Mouse (Mus musculus) monocyte, adult 59 days (primary cell): ENCODE results near the gene Fez2. TPM values are rescaled to one million over a fixed set of nuclear protein-coding genes. Genes with fewer than 3 reads are reported as not detected.

Source experiments
- total RNA-seq, 2 experiments: library from RNA; stranded (reverse); gene quantifications; one replicate each; pipeline ENCODE4 v1.2.4; 2023

Fez2 gene
- total RNA-seq, result 10 to 100 TPM; 27.9 to 30.6 TPM

GRCm38 (mm10) chr17:78417381-78418281, at the start of gene Fez2:
Gene Fez2, minus strand, starts transcription at chr17:78418152.

Other genes with a start within 250 kb of the Fez2 start
- gene Crim1, start 217.9 kb downstream of the Fez2 start, total RNA-seq, result 10 to 100 TPM in 1 of 2 experiments, 1 to 10 TPM in 1; 10.0 to 10.8 TPM
- not detected for gene Vit, start 89.9 kb upstream of the Fez2 start, total RNA-seq